Mouse (Mus musculus) heart, embryonic 11.5 days (tissue): ENCODE measurements around the gene Snx3. TPM values are rescaled to one million over a fixed set of nuclear protein-coding genes. Genes with fewer than 3 reads are reported as not detected.

Experiments used
- ATAC-seq: fragments of 200-750 bp; cut with Nextera tagmentation; replicated peaks from 2 replicates; pipeline ENCODE4 v1.8.0; 2017; ENCODE audit warnings: moderate library complexity; ENCODE audit not compliant: insufficient number of reproducible peaks, low FRiP score, low TSS enrichment
- H3K27ac ChIP-seq: fragments of 300-500 bp; sonication (generic); 2 replicates; pipeline ENCODE4 v1.5.1; 2014; ENCODE audit warnings: mild to moderate bottlenecking, low read depth, low read length
- H3K27me3 ChIP-seq: fragments of 300-500 bp; sonication (generic); 2 replicates; pipeline ENCODE4 v1.6.1; 2014; ENCODE audit warnings: mild to moderate bottlenecking, low read length, mixed read lengths; ENCODE audit not compliant: control insufficient read depth, insufficient read depth
- H3K36me3 ChIP-seq: fragments of 300-500 bp; sonication (generic); 2 replicates; pipeline ENCODE4 v1.6.1; 2014; ENCODE audit warnings: mild to moderate bottlenecking, low read length, moderate library complexity, mixed read lengths; ENCODE audit not compliant: control insufficient read depth, insufficient read depth
- H3K4me1 ChIP-seq: fragments of 300-500 bp; sonication (generic); 2 replicates; pipeline ENCODE4 v1.6.1; 2014; ENCODE audit warnings: low read length; ENCODE audit not compliant: control insufficient read depth, insufficient read depth
- H3K4me2 ChIP-seq: fragments of 300-500 bp; sonication (generic); 2 replicates; pipeline ENCODE4 v1.6.1; 2014; ENCODE audit warnings: mild to moderate bottlenecking, moderate library complexity
- H3K4me3 ChIP-seq: fragments of 300-500 bp; sonication (generic); 2 replicates; pipeline ENCODE4 v1.5.1; 2014; ENCODE audit warnings: low read depth, low read length
- H3K9ac ChIP-seq: fragments of 300-500 bp; sonication (generic); 2 replicates; pipeline ENCODE4 v1.6.1; 2014; ENCODE audit warnings: mild to moderate bottlenecking, low read depth, low read length, moderate library complexity
- H3K9me3 ChIP-seq: fragments of 300-500 bp; sonication (generic); replicated peaks from 2 replicates; pipeline ENCODE4 v1.6.1; 2016; ENCODE audit warnings: low read length; ENCODE audit not compliant: control insufficient read depth
- WGBS: fragments of 180-500 bp; shearing (Covaris S2); extraction: QIAGEN DNeasy Blood & Tissue Kit; methylation state at CpG from one replicate; pipeline ENCODE4 v1.1.7; 2014; ENCODE audit not compliant: insufficient replicate concordance; 5-methylcytosine and 5-hydroxymethylcytosine counted together
- polyA plus RNA-seq: library from polyadenylated mRNA; unstranded; fragments of >200 nt; fragmentation: Nextera tagmentation; extraction: Ambion mirVana; gene quantifications from 2 replicates; pipeline ENCODE4 v1.2.1, GENCODE M21; 2014

The Snx3 gene
- polyA plus RNA-seq, 1 experiment from 2014 or later = 377 TPM

DNA sequence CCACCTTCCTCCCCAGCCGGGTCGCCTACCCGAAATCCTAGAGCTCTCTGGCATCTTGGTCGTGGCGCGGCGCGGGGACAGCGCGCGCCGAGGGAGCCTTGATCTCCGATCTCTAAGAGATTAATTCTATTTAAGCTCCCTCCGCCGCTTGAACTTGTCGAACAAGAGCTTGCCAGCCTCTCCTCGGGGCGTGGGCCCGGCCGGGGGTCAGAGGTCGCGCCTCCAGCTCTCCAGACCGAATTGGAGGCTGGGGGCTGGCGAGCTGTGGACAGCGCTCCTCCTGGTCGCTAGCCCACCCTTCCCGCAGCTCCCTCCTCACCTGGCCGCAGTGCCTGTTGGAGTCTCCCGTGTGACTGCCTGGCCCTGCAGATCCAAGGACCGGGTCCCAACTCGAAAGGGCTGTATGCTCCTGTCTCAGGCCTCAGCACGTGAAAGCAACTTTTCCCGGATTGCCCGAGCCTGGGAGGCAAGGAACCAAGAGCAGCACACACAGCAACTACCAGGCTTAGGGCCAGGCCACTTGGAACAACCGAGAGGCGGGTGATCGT lies 82.7 kb downstream of the Snx3 start:
- H3K27ac ChIP-seq = no peak overlapping the region
- peaks cover 20% of the 10 kb centered on the region for H3K4me1 ChIP-seq
- H3K4me2 ChIP-seq = peak overlapping the region; percentile 59
- no peaks in the 10 kb centered on the region for H3K36me3 ChIP-seq
- H3K9me3 ChIP-seq = no peaks in the 10 kb centered on the region
- ATAC-seq = no peak
- WGBS = under 1% methylated on average over 37 of the region's 37 CpGs
- H3K27me3 ChIP-seq = peaks cover 96% of the 10 kb centered on the region
- H3K4me3 ChIP-seq = peak overlapping the region; percentile 27
- H3K9ac ChIP-seq = no peak overlapping the region

Other genes with a start within 250 kb of the Snx3 start
- gene Foxo3, start 225.3 kb upstream of the Snx3 start, polyA plus RNA-seq = 5.2 and 7.3 TPM in 2 replicates
- 13.4 and 14.2 TPM in 2 replicates for gene Afg1l, start 23.5 kb upstream of the Snx3 start, polyA plus RNA-seq
- gene Nr2e1, start 81.6 kb downstream of the Snx3 start, polyA plus RNA-seq = 0.06 TPM in 1 of 2 replicates, not detected in the other
- gene Ostm1, start 81.8 kb downstream of the Snx3 start, polyA plus RNA-seq = 27.1 and 28.2 TPM in 2 replicates